Mouse (Mus musculus): ENCODE results near the gene Cbarp. TPM values are rescaled to one million over a fixed set of nuclear protein-coding genes. Genes with fewer than 3 reads are reported as not detected.

Gene Cbarp
- polyA plus RNA-seq, 2 experiments: 1.1 to 1.8 TPM

- no peak overlapping the region for H3K9ac ChIP-seq (replicated peaks)
Measured at GRCm38 (mm10) chr10:80089146-80089545, 51.5 kb downstream of the Cbarp start.

GRCm38 (mm10) chr10:80087483-80087882 is 53.2 kb downstream of the Cbarp start:
- Histone ChIP-seq H3K27me3 (ENCODE audit: control insufficient read depth, insufficient read depth, low read length) (no peaks in the 10 kb centered on the region), H3K9me3 (ENCODE audit: control insufficient read depth, low read length) (no peaks in the 10 kb centered on the region), H3K36me3 (replicated peaks; ENCODE audit: control insufficient read depth, insufficient read depth, low read depth) (peaks cover 9% of the 10 kb centered on the region), H3K4me2 (ENCODE audit: low read depth) (no peak overlapping the region), H3K9ac (replicated peaks) (no peak overlapping the region), H3K4me3 (ENCODE audit: insufficient read depth in 1 of 2, low read depth in 2 of 2, low read length in 2 of 2) (no peak overlapping the region), H3K4me1 (replicated peaks; ENCODE audit: control insufficient read depth in 2 of 2, insufficient read depth in 2 of 2, low read length in 1 of 2) (no peaks in the 10 kb centered on the region; a peak in 1 of 4 replicates), H3K27ac (no peak overlapping the region)
- no peak for DNase-seq (ENCODE audit: low read depth in 3 of 3, low spot score in 3 of 3)
- ATAC-seq (ENCODE audit: insufficient read depth): no peak
- TF ChIP-seq CTCF (IDR thresholded peaks at IDR 0.05; ENCODE audit: low read depth): no peak
- TF ChIP-seq EP300 (IDR thresholded peaks at IDR 0.05; ENCODE audit: low read depth): no peak
- 59% methylated on average over 8 of the region's 8 CpGs for WGBS (ENCODE audit: insufficient replicate concordance)

More at GRCm38 (mm10) chr10:80089146-80089545, 51.5 kb downstream of the Cbarp start:
- no peak overlapping the region for H3K4me2 ChIP-seq (ENCODE audit: low read depth)
- H3K4me3 ChIP-seq (ENCODE audit: insufficient read depth in 1 of 2, low read depth in 2 of 2, low read length in 2 of 2): no peak overlapping the region
- DNase-seq (ENCODE audit: low read depth in 3 of 3, low spot score in 3 of 3): no peak
- no peak for TF ChIP-seq EP300 (IDR thresholded peaks at IDR 0.05; ENCODE audit: low read depth)
- peak; percentile 43; the same call in 1 of the 2 replicates for TF ChIP-seq CTCF (IDR thresholded peaks at IDR 0.05; ENCODE audit: low read depth)
- no peak overlapping the region for H3K27ac ChIP-seq
- H3K9me3 ChIP-seq (ENCODE audit: control insufficient read depth, low read length): no peaks in the 10 kb centered on the region
- peak; percentile 24; the same call in 1 of the 2 replicates for ATAC-seq (ENCODE audit: insufficient read depth)
- H3K4me1 ChIP-seq (replicated peaks; ENCODE audit: control insufficient read depth in 2 of 2, insufficient read depth in 2 of 2, low read length in 1 of 2): no peaks in the 10 kb centered on the region; a peak in 1 of 4 replicates
- no peaks in the 10 kb centered on the region for H3K27me3 ChIP-seq (ENCODE audit: control insufficient read depth, insufficient read depth, low read length)
- peaks cover 6% of the 10 kb centered on the region for H3K36me3 ChIP-seq (replicated peaks; ENCODE audit: control insufficient read depth, insufficient read depth, low read depth)
- 55% methylated on average over 4 of the region's 4 CpGs for WGBS (ENCODE audit: insufficient replicate concordance)

GRCm38 (mm10) chr10:80086847-80087246 is 53.8 kb downstream of the Cbarp start:
- H3K9me3 ChIP-seq (ENCODE audit: control insufficient read depth, low read length): no peaks in the 10 kb centered on the region
- TF ChIP-seq EP300 (IDR thresholded peaks at IDR 0.05; ENCODE audit: low read depth): no peak
- no peak for TF ChIP-seq CTCF (IDR thresholded peaks at IDR 0.05; ENCODE audit: low read depth)
- no peak overlapping the region for H3K4me3 ChIP-seq (ENCODE audit: insufficient read depth in 1 of 2, low read depth in 2 of 2, low read length in 2 of 2)
- H3K36me3 ChIP-seq (replicated peaks; ENCODE audit: control insufficient read depth, insufficient read depth, low read depth): peaks cover 15% of the 10 kb centered on the region
- H3K27ac ChIP-seq: no peak overlapping the region
- H3K9ac ChIP-seq (replicated peaks): no peak overlapping the region; the same call in 1 of the 2 replicates
- no peak overlapping the region for H3K4me2 ChIP-seq (ENCODE audit: low read depth)
- no peak for ATAC-seq (ENCODE audit: insufficient read depth)
- no peaks in the 10 kb centered on the region for H3K27me3 ChIP-seq (ENCODE audit: control insufficient read depth, insufficient read depth, low read length)
- 34% methylated on average over 3 of the region's 3 CpGs for WGBS (ENCODE audit: insufficient replicate concordance)
- no peak for DNase-seq (ENCODE audit: low read depth in 3 of 3, low spot score in 3 of 3)
- H3K4me1 ChIP-seq (replicated peaks; ENCODE audit: control insufficient read depth in 2 of 2, insufficient read depth in 2 of 2, low read length in 1 of 2): peaks cover under 1 to 2% of the 10 kb centered on the region in 2 experiments

- TF ChIP-seq CTCF (IDR thresholded peaks at IDR 0.05; ENCODE audit: low read depth) (no peak), EP300 (IDR thresholded peaks at IDR 0.05; ENCODE audit: low read depth) (no peak)
- DNase-seq (ENCODE audit: low read depth in 3 of 3, low spot score in 3 of 3) (no peak), ATAC-seq (ENCODE audit: insufficient read depth) (no peak)
- H3K27me3 ChIP-seq (ENCODE audit: control insufficient read depth, insufficient read depth, low read length): no peaks in the 10 kb centered on the region
- peaks cover 16 to 21% of the 10 kb centered on the region in 2 experiments for H3K4me1 ChIP-seq (replicated peaks; ENCODE audit: control insufficient read depth in 2 of 2, insufficient read depth in 2 of 2, low read length in 1 of 2)
- no peak overlapping the region for H3K9ac ChIP-seq (replicated peaks)
- no peak overlapping the region for H3K27ac ChIP-seq
- H3K4me2 ChIP-seq (ENCODE audit: low read depth): no peak overlapping the region
- peaks cover 17% of the 10 kb centered on the region for H3K36me3 ChIP-seq (replicated peaks; ENCODE audit: control insufficient read depth, insufficient read depth, low read depth)
- no peaks in the 10 kb centered on the region for H3K9me3 ChIP-seq (ENCODE audit: control insufficient read depth, low read length)
- no peak overlapping the region for H3K4me3 ChIP-seq (ENCODE audit: insufficient read depth in 1 of 2, low read depth in 2 of 2, low read length in 2 of 2)
- 82% methylated on average over 9 of the region's 9 CpGs for WGBS (ENCODE audit: insufficient replicate concordance)
Measured at GRCm38 (mm10) chr10:80084817-80085487, 55.7 kb downstream of the Cbarp start.

DNA sequence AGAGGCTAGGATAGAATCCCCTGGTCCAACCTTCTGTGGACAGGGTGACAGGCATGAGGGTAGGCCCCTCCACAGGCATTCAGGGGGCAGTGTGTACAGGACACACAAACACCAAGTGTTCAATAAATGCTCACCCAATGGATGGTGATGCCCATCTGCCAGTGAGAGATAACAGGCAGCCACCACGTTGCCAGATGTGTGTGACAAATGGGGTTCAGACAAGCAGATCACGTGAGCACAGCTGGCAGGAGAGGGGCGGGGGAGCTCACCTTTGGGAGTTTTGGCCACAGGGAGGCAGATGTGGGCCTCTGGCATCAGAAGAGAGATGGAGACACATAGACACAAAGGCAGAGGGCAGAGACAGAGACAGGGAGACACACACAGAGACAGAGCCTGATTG is 59.6 kb downstream of the Cbarp start:
- peaks cover 29% of the 10 kb centered on the region for H3K36me3 ChIP-seq (replicated peaks; ENCODE audit: control insufficient read depth, insufficient read depth, low read depth)
- peak overlapping the region; percentile 85 for H3K4me2 ChIP-seq (ENCODE audit: low read depth)
- H3K9me3 ChIP-seq (ENCODE audit: control insufficient read depth, low read length): no peaks in the 10 kb centered on the region
- peak overlapping the region; percentile 42 to 49 for H3K4me3 ChIP-seq (ENCODE audit: insufficient read depth in 1 of 2, low read depth in 2 of 2, low read length in 2 of 2)
- TF ChIP-seq EP300 (IDR thresholded peaks at IDR 0.05; ENCODE audit: low read depth) (peak; percentile 88), CTCF (IDR thresholded peaks at IDR 0.05; ENCODE audit: low read depth) (peak; percentile 94)
- H3K9ac ChIP-seq (replicated peaks): peak overlapping the region; percentile 70
- H3K27ac ChIP-seq: peak overlapping the region; percentile 95
- peak; percentile 90 to 92 (median 90) for DNase-seq (ENCODE audit: low read depth in 3 of 3, low spot score in 3 of 3)
- WGBS (ENCODE audit: insufficient replicate concordance): 6% methylated on average over 3 of the region's 3 CpGs
- no peaks in the 10 kb centered on the region for H3K27me3 ChIP-seq (ENCODE audit: control insufficient read depth, insufficient read depth, low read length)
- ATAC-seq (ENCODE audit: insufficient read depth): peak; percentile 95
- H3K4me1 ChIP-seq (replicated peaks; ENCODE audit: control insufficient read depth in 2 of 2, insufficient read depth in 2 of 2, low read length in 1 of 2): peaks cover 16 to 25% of the 10 kb centered on the region in 2 experiments

Other genes starting within 250 kb of the Cbarp start
Only the 30 nearest of the 33 such genes appear.
- not detected in 2 replicates for gene Gm26602, start 230.0 kb downstream of the Cbarp start, polyA plus RNA-seq (2012; rRNA removed)
- gene Gm26602, start 230.0 kb downstream of the Cbarp start, polyA plus RNA-seq (2014; fragmentation: Nextera tagmentation; extraction: Ambion mirVana): not detected in 2 replicates
- gene Kiss1r, start 223.9 kb downstream of the Cbarp start, polyA plus RNA-seq (2012; rRNA removed): 0.17 and 0.30 TPM in 2 replicates
- 0.11 TPM in 1 of 2 replicates, not detected in the other for gene Kiss1r, start 223.9 kb downstream of the Cbarp start, polyA plus RNA-seq (2014; fragmentation: Nextera tagmentation; extraction: Ambion mirVana)
- 34.7 and 41.4 TPM in 2 replicates for gene R3hdm4, start 219.6 kb downstream of the Cbarp start, polyA plus RNA-seq (2012; rRNA removed)
- 38.5 and 46.0 TPM in 2 replicates for gene R3hdm4, start 219.6 kb downstream of the Cbarp start, polyA plus RNA-seq (2014; fragmentation: Nextera tagmentation; extraction: Ambion mirVana)
- gene Arid3a, start 213.8 kb downstream of the Cbarp start, polyA plus RNA-seq (2012; rRNA removed): 5.5 and 6.4 TPM in 2 replicates
- gene Arid3a, start 213.8 kb downstream of the Cbarp start, polyA plus RNA-seq (2014; fragmentation: Nextera tagmentation; extraction: Ambion mirVana): 3.4 and 3.9 TPM in 2 replicates
- 22.3 and 24.7 TPM in 2 replicates for gene Wdr18, start 180.7 kb downstream of the Cbarp start, polyA plus RNA-seq (2012; rRNA removed)
- 58.4 TPM in 2 replicates for gene Wdr18, start 180.7 kb downstream of the Cbarp start, polyA plus RNA-seq (2014; fragmentation: Nextera tagmentation; extraction: Ambion mirVana)
- 0.01 and 0.03 TPM in 2 replicates for gene Grin3b, start 170.1 kb downstream of the Cbarp start, polyA plus RNA-seq (2012; rRNA removed)
- gene Grin3b, start 170.1 kb downstream of the Cbarp start, polyA plus RNA-seq (2014; fragmentation: Nextera tagmentation; extraction: Ambion mirVana): 0.13 TPM in 1 of 2 replicates, not detected in the other
- 59.7 and 79.7 TPM in 2 replicates for gene Tmem259, start 156.5 kb downstream of the Cbarp start, polyA plus RNA-seq (2012; rRNA removed)
- 5.9 and 8.6 TPM in 2 replicates for gene Tmem259, start 156.5 kb downstream of the Cbarp start, polyA plus RNA-seq (2014; fragmentation: Nextera tagmentation; extraction: Ambion mirVana)
- 14.3 and 15.8 TPM in 2 replicates for gene Cnn2, start 152.3 kb downstream of the Cbarp start, polyA plus RNA-seq (2012; rRNA removed)
- gene Cnn2, start 152.3 kb downstream of the Cbarp start, polyA plus RNA-seq (2014; fragmentation: Nextera tagmentation; extraction: Ambion mirVana): 33.8 and 39.7 TPM in 2 replicates
- 11.2 and 12.7 TPM in 2 replicates for gene Abca7, start 144.3 kb downstream of the Cbarp start, polyA plus RNA-seq (2012; rRNA removed)
- 4.9 and 6.0 TPM in 2 replicates for gene Abca7, start 144.3 kb downstream of the Cbarp start, polyA plus RNA-seq (2014; fragmentation: Nextera tagmentation; extraction: Ambion mirVana)
- 17.5 and 20.9 TPM in 2 replicates for gene Arhgap45, start 124.2 kb downstream of the Cbarp start, polyA plus RNA-seq (2012; rRNA removed)
- 7.9 and 9.3 TPM in 2 replicates for gene Arhgap45, start 124.2 kb downstream of the Cbarp start, polyA plus RNA-seq (2014; fragmentation: Nextera tagmentation; extraction: Ambion mirVana)
- 77.0 and 121 TPM in 2 replicates for gene Polr2e, start 101.0 kb downstream of the Cbarp start, polyA plus RNA-seq (2012; rRNA removed)
- 88.0 and 90.2 TPM in 2 replicates for gene Polr2e, start 101.0 kb downstream of the Cbarp start, polyA plus RNA-seq (2014; fragmentation: Nextera tagmentation; extraction: Ambion mirVana)
- 274 and 388 TPM in 2 replicates for gene Gpx4, start 93.7 kb downstream of the Cbarp start, polyA plus RNA-seq (2012; rRNA removed)
- 705 and 724 TPM in 2 replicates for gene Gpx4, start 93.7 kb downstream of the Cbarp start, polyA plus RNA-seq (2014; fragmentation: Nextera tagmentation; extraction: Ambion mirVana)
- 10.0 and 10.1 TPM in 2 replicates for gene Sbno2, start 35.3 kb downstream of the Cbarp start, polyA plus RNA-seq (2012; rRNA removed)
- 6.6 and 7.6 TPM in 2 replicates for gene Sbno2, start 35.3 kb downstream of the Cbarp start, polyA plus RNA-seq (2014; fragmentation: Nextera tagmentation; extraction: Ambion mirVana)
- 80.5 and 88.8 TPM in 2 replicates for gene Stk11, start 25.0 kb downstream of the Cbarp start, polyA plus RNA-seq (2012; rRNA removed)
- gene Stk11, start 25.0 kb downstream of the Cbarp start, polyA plus RNA-seq (2014; fragmentation: Nextera tagmentation; extraction: Ambion mirVana): 17.4 and 18.9 TPM in 2 replicates
- 196 and 211 TPM in 2 replicates for gene Atp5d, start 2.2 kb downstream of the Cbarp start, polyA plus RNA-seq (2012; rRNA removed)
- gene Atp5d, start 2.2 kb downstream of the Cbarp start, polyA plus RNA-seq (2014; fragmentation: Nextera tagmentation; extraction: Ambion mirVana): 249 and 270 TPM in 2 replicates
- gene Midn, start 7.4 kb upstream of the Cbarp start, polyA plus RNA-seq (2012; rRNA removed): 9.1 and 10.3 TPM in 2 replicates
- gene Midn, start 7.4 kb upstream of the Cbarp start, polyA plus RNA-seq (2014; fragmentation: Nextera tagmentation; extraction: Ambion mirVana): 5.1 and 5.7 TPM in 2 replicates
- gene Cirbp, start 25.1 kb upstream of the Cbarp start, polyA plus RNA-seq (2012; rRNA removed): 19.4 and 19.8 TPM in 2 replicates
- 10.1 and 10.7 TPM in 2 replicates for gene Cirbp, start 25.1 kb upstream of the Cbarp start, polyA plus RNA-seq (2014; fragmentation: Nextera tagmentation; extraction: Ambion mirVana)
- 6.8 and 6.9 TPM in 2 replicates for gene 1600002K03Rik, start 32.1 kb upstream of the Cbarp start, polyA plus RNA-seq (2012; rRNA removed)
- gene 1600002K03Rik, start 32.1 kb upstream of the Cbarp start, polyA plus RNA-seq (2014; fragmentation: Nextera tagmentation; extraction: Ambion mirVana): 10.6 and 13.2 TPM in 2 replicates
- gene Efna2, start 38.6 kb upstream of the Cbarp start, polyA plus RNA-seq (2012; rRNA removed): 0.40 and 0.47 TPM in 2 replicates
- gene Efna2, start 38.6 kb upstream of the Cbarp start, polyA plus RNA-seq (2014; fragmentation: Nextera tagmentation; extraction: Ambion mirVana): 0.51 and 0.52 TPM in 2 replicates
- gene Mum1, start 85.6 kb upstream of the Cbarp start, polyA plus RNA-seq (2012; rRNA removed): 12.9 and 18.8 TPM in 2 replicates
- 13.2 and 13.8 TPM in 2 replicates for gene Mum1, start 85.6 kb upstream of the Cbarp start, polyA plus RNA-seq (2014; fragmentation: Nextera tagmentation; extraction: Ambion mirVana)
- gene Ndufs7, start 108.3 kb upstream of the Cbarp start, polyA plus RNA-seq (2012; rRNA removed): 189 and 256 TPM in 2 replicates
- 272 and 285 TPM in 2 replicates for gene Ndufs7, start 108.3 kb upstream of the Cbarp start, polyA plus RNA-seq (2014; fragmentation: Nextera tagmentation; extraction: Ambion mirVana)
- gene Gamt, start 120.2 kb upstream of the Cbarp start, polyA plus RNA-seq (2012; rRNA removed): 36.5 and 41.4 TPM in 2 replicates
- gene Gamt, start 120.2 kb upstream of the Cbarp start, polyA plus RNA-seq (2014; fragmentation: Nextera tagmentation; extraction: Ambion mirVana): 64.9 and 67.9 TPM in 2 replicates
- gene Dazap1, start 120.7 kb upstream of the Cbarp start, polyA plus RNA-seq (2012; rRNA removed): 54.8 and 75.9 TPM in 2 replicates
- 20.4 and 22.7 TPM in 2 replicates for gene Dazap1, start 120.7 kb upstream of the Cbarp start, polyA plus RNA-seq (2014; fragmentation: Nextera tagmentation; extraction: Ambion mirVana)
- 2,043 and 2,097 TPM in 2 replicates for gene Rps15, start 151.6 kb upstream of the Cbarp start, polyA plus RNA-seq (2012; rRNA removed)
- 805 and 809 TPM in 2 replicates for gene Rps15, start 151.6 kb upstream of the Cbarp start, polyA plus RNA-seq (2014; fragmentation: Nextera tagmentation; extraction: Ambion mirVana)
- 0.04 and 0.16 TPM in 2 replicates for gene Apc2, start 155.1 kb upstream of the Cbarp start, polyA plus RNA-seq (2012; rRNA removed)
- 0.04 TPM in 1 of 2 replicates, not detected in the other for gene Apc2, start 155.1 kb upstream of the Cbarp start, polyA plus RNA-seq (2014; fragmentation: Nextera tagmentation; extraction: Ambion mirVana)
- 24.3 and 24.7 TPM in 2 replicates for gene 2310011J03Rik, start 179.7 kb upstream of the Cbarp start, polyA plus RNA-seq (2012; rRNA removed)
- gene 2310011J03Rik, start 179.7 kb upstream of the Cbarp start, polyA plus RNA-seq (2014; fragmentation: Nextera tagmentation; extraction: Ambion mirVana): 29.4 and 29.5 TPM in 2 replicates
- 6.6 and 7.2 TPM in 2 replicates for gene Pcsk4, start 188.7 kb upstream of the Cbarp start, polyA plus RNA-seq (2012; rRNA removed)
- 3.1 and 3.2 TPM in 2 replicates for gene Pcsk4, start 188.7 kb upstream of the Cbarp start, polyA plus RNA-seq (2014; fragmentation: Nextera tagmentation; extraction: Ambion mirVana)
- 23.6 and 29.2 TPM in 2 replicates for gene Reep6, start 189.1 kb upstream of the Cbarp start, polyA plus RNA-seq (2012; rRNA removed)
- gene Reep6, start 189.1 kb upstream of the Cbarp start, polyA plus RNA-seq (2014; fragmentation: Nextera tagmentation; extraction: Ambion mirVana): 55.3 and 59.5 TPM in 2 replicates
- 1.9 and 2.1 TPM in 2 replicates for gene Adamtsl5, start 207.6 kb upstream of the Cbarp start, polyA plus RNA-seq (2012; rRNA removed)
- 1.3 TPM in 2 replicates for gene Adamtsl5, start 207.6 kb upstream of the Cbarp start, polyA plus RNA-seq (2014; fragmentation: Nextera tagmentation; extraction: Ambion mirVana)
- gene Plk5, start 215.6 kb upstream of the Cbarp start, polyA plus RNA-seq (2012; rRNA removed): 0.08 and 0.10 TPM in 2 replicates
- gene Plk5, start 215.6 kb upstream of the Cbarp start, polyA plus RNA-seq (2014; fragmentation: Nextera tagmentation; extraction: Ambion mirVana): 0.09 TPM in 1 of 2 replicates, not detected in the other

Measured in liver, embryonic 14.5 days (tissue).